Comparison of ENCODE assay signal across 8 mouse cellular contexts in the genomic region with DNA sequence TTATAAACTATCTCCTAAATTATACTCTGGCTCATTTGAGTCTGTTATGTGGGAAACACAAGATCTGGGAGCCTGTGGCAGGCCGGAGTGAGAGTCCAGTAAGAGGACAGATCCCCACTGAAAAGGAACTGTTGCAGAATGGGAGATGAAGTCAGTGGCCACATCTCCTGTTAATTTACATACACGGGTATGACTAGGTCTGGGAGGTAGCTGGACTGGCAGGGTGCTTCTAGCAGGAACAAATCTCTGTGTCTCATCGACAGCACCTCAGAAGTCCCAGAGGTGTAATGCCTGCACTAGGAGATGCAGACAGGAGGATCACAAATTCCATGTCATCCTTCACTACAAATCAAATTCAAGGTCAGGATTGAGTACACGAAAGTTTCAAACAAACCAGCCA. TPM values are rescaled to one million over a fixed set of nuclear protein-coding genes. Genes with fewer than 3 reads are reported as not detected.
DNase-seq lines count a peak whose midpoint lies in the region; ATAC-seq and TF ChIP-seq lines count a peak whose summit lies in the region.

No protein-coding gene starts in this region.

- DNase-seq in layer of hippocampus, adult 2 months (ENCODE audit: low spot score in 2 of 2), result no peak
- DNase-seq in layer of hippocampus, adult 11-12 months (ENCODE audit: low spot score), result no peak
- no peak for DNase-seq in embryonic facial prominence, embryonic 10.5 days (ENCODE audit: low spot score)
- DNase-seq in left cerebral cortex, postnatal 4 days, result no peak
- DNase-seq in cerebellum, adult 9-10 months, result no peak
- DNase-seq in cerebellum, adult 11 months, result no peak

- no peak for ATAC-seq in hindbrain, embryonic 13.5 days (ENCODE audit: low FRiP score)

- peak overlapping the region; percentile 84 for H3K4me2 ChIP-seq in hindbrain, embryonic 13.5 days
- H3K4me2 ChIP-seq in myocyte (ENCODE audit: low read depth), result peak overlapping the region; percentile 84

- no peak for TF ChIP-seq CTCF in layer of hippocampus, adult 2 months (conservative IDR thresholded peaks at IDR 0.05)

- H3K4me1 ChIP-seq in embryonic facial prominence, embryonic 10.5 days, result peaks cover 21% of the 10 kb centered on the region
- H3K4me1 ChIP-seq in hindbrain, embryonic 13.5 days (replicated peaks), result peaks cover 21% of the 10 kb centered on the region

- WGBS in embryonic facial prominence, embryonic 10.5 days, result 68% methylated on average over 4 of the region's 4 CpGs
- 75% methylated on average over 4 of the region's 4 CpGs for WGBS in hindbrain, embryonic 13.5 days

- H3K27ac ChIP-seq in layer of hippocampus, adult 2 months, result peak overlapping the region; percentile 94
- no peak overlapping the region; the same call in 1 of the 2 replicates for H3K27ac ChIP-seq in embryonic facial prominence, embryonic 10.5 days (replicated peaks)
- peak overlapping the region; percentile 95; the same call in 1 of the 2 replicates for H3K27ac ChIP-seq in hindbrain, embryonic 13.5 days

- no peaks in the 10 kb centered on the region for H3K27me3 ChIP-seq in embryonic facial prominence, embryonic 10.5 days (replicated peaks; ENCODE audit: low read depth, poor library complexity, severe bottlenecking)
- no peaks in the 10 kb centered on the region for H3K27me3 ChIP-seq in hindbrain, embryonic 13.5 days
- no peaks in the 10 kb centered on the region for H3K27me3 ChIP-seq in myocyte (ENCODE audit: control insufficient read depth, insufficient read depth, insufficient read length)

- H3K36me3 ChIP-seq in embryonic facial prominence, embryonic 10.5 days (replicated peaks), result peaks cover 38% of the 10 kb centered on the region
- 0 out of 2 replicates have a peak, but pooled peaks cover 7% of the 10 kb centered on the region for H3K36me3 ChIP-seq in hindbrain, embryonic 13.5 days
- no peaks in the 10 kb centered on the region for H3K36me3 ChIP-seq in myocyte (ENCODE audit: control insufficient read depth, insufficient read depth)

- intact Hi-C loops in left cerebral cortex, postnatal 4 days (cut with DNase I), result no loop called here

- no peaks in the 10 kb centered on the region for H3K9me3 ChIP-seq in embryonic facial prominence, embryonic 10.5 days
- no peaks in the 10 kb centered on the region for H3K9me3 ChIP-seq in hindbrain, embryonic 13.5 days

- H3K4me3 ChIP-seq in layer of hippocampus, adult 2 months, result peak overlapping the region; percentile 99
- peak overlapping the region; percentile 87 for H3K4me3 ChIP-seq in embryonic facial prominence, embryonic 10.5 days
- H3K4me3 ChIP-seq in hindbrain, embryonic 13.5 days, result peak overlapping the region; percentile 77
- peak overlapping the region; percentile 83 for H3K4me3 ChIP-seq in myocyte

- H3K79me2 ChIP-seq in myocyte (ENCODE audit: control insufficient read depth, insufficient read depth), result peaks cover 13% of the 10 kb centered on the region

- no peak for TF ChIP-seq POLR2A in myocyte (IDR thresholded peaks at IDR 0.05; ENCODE audit: insufficient read length, low read depth)

- peak overlapping the region; percentile 91 for H3K9ac ChIP-seq in hindbrain, embryonic 13.5 days

- H3ac ChIP-seq in myocyte (ENCODE audit: control insufficient read depth, insufficient read length), result no peak overlapping the region

TF ChIP-seq in myocyte, 11 proteins besides CTCF, POLR2A, EP300 and RAD21:
- TF ChIP-seq REST (IDR thresholded peaks at IDR 0.05; ENCODE audit: insufficient read depth, insufficient read length) (no peak), MYOG (IDR thresholded peaks at IDR 0.05; ENCODE audit: control insufficient read depth in 1 of 3, insufficient read depth in 1 of 3, insufficient read length in 2 of 3, low read depth in 2 of 3) (no peak), USF1 (IDR thresholded peaks at IDR 0.05; ENCODE audit: low read depth) (no peak), TCF12 (IDR thresholded peaks at IDR 0.05; ENCODE audit: insufficient read depth, poor library complexity, severe bottlenecking) (no peak), MAX (IDR thresholded peaks at IDR 0.05; ENCODE audit: low read depth) (no peak), TCF3 (IDR thresholded peaks at IDR 0.05; ENCODE audit: insufficient read length, low read depth) (no peak), SRF (IDR thresholded peaks at IDR 0.05; ENCODE audit: control insufficient read depth, insufficient read length, low read depth) (no peak), E2F4 (IDR thresholded peaks at IDR 0.05; ENCODE audit: insufficient read depth) (no peak), POLR2AphosphoS2 (IDR thresholded peaks at IDR 0.05; ENCODE audit: insufficient read length, low read depth) (no peak), CEBPB (IDR thresholded peaks at IDR 0.05; ENCODE audit: insufficient read depth, poor library complexity, severe bottlenecking) (no peak), MYOD1 (IDR thresholded peaks at IDR 0.05; ENCODE audit: control insufficient read depth in 1 of 3, insufficient read length in 2 of 3, low read depth in 2 of 3) (no peak)

RNA-seq across cellular contexts. Expression of gene Cc2d1b, which starts 1.2 kb away (rescaled TPM):
- total RNA-seq in layer of hippocampus, adult 2 months (2021), result 10 to 100 TPM; 33.6 to 35.8 TPM
- polyA plus RNA-seq in embryonic facial prominence, embryonic 10.5 days (2016; fragmentation: Nextera tagmentation; extraction: Ambion mirVana), result 31.4 and 34.7 TPM in 2 replicates
- 16.2 and 20.1 TPM in 2 replicates for polyA plus RNA-seq in hindbrain, embryonic 13.5 days (2015; fragmentation: Nextera tagmentation; extraction: Ambion mirVana)
- 19.7 TPM for polyA plus RNA-seq in myocyte (2012; fragmentation: generic; extraction: Trizol)
- 10 to 100 TPM; 36.1 to 43.0 TPM for total RNA-seq in left cerebral cortex, postnatal 4 days (2021)

RNA-seq across cellular contexts. Expression of gene Orc1, which starts 39.4 kb away (rescaled TPM):
- total RNA-seq in layer of hippocampus, adult 2 months (2021), result under 1 TPM in 1 of 2 experiments, not detected in 1; 0.15 TPM
- 25.0 and 25.8 TPM in 2 replicates for polyA plus RNA-seq in embryonic facial prominence, embryonic 10.5 days (2016; fragmentation: Nextera tagmentation; extraction: Ambion mirVana)
- 1.9 and 3.2 TPM in 2 replicates for polyA plus RNA-seq in hindbrain, embryonic 13.5 days (2015; fragmentation: Nextera tagmentation; extraction: Ambion mirVana)
- 0.84 TPM for polyA plus RNA-seq in myocyte (2012; fragmentation: generic; extraction: Trizol)
- total RNA-seq in left cerebral cortex, postnatal 4 days (2021), result under 1 TPM; 0.83 to 0.90 TPM

RNA-seq across cellular contexts. Expression of gene Prpf38a, which starts 39.5 kb away (rescaled TPM):
- 10 to 100 TPM; 28.0 to 28.8 TPM for total RNA-seq in layer of hippocampus, adult 2 months (2021)
- 117 and 122 TPM in 2 replicates for polyA plus RNA-seq in embryonic facial prominence, embryonic 10.5 days (2016; fragmentation: Nextera tagmentation; extraction: Ambion mirVana)
- 87.9 and 90.1 TPM in 2 replicates for polyA plus RNA-seq in hindbrain, embryonic 13.5 days (2015; fragmentation: Nextera tagmentation; extraction: Ambion mirVana)
- 17.2 TPM for polyA plus RNA-seq in myocyte (2012; fragmentation: generic; extraction: Trizol)
- 10 to 100 TPM; 48.8 to 52.9 TPM for total RNA-seq in left cerebral cortex, postnatal 4 days (2021)
